ENCODE assay signal across 8 mouse cellular contexts in genomic region chr11:101211970-101212369, GRCm38 (mm10). TPM values are rescaled to one million over a fixed set of nuclear protein-coding genes. Genes with fewer than 3 reads are reported as not detected.
DNase-seq lines count a peak whose midpoint lies in the region; TF ChIP-seq lines count a peak whose summit lies in the region.

No protein-coding gene starts in this region.

- no peak for TF ChIP-seq POLR2A in lung, adult 2 months (IDR thresholded peaks at IDR 0.05; ENCODE audit: borderline replicate concordance, extremely low read depth, low read depth, low read length)

- H3K4me3 ChIP-seq in layer of hippocampus, adult 2 months = no peak overlapping the region
- no peak overlapping the region for H3K4me3 ChIP-seq in E14TG2a.4 (replicated peaks; ENCODE audit: low read length)
- H3K4me3 ChIP-seq in lung, adult 2 months (replicated peaks; ENCODE audit: extremely low read depth, low read depth, low read length) = no peak overlapping the region

- H3K27ac ChIP-seq in layer of hippocampus, adult 2 months = no peak overlapping the region

- DNase-seq in layer of hippocampus, adult 2 months (ENCODE audit: low spot score in 2 of 2) = peak; percentile 67 to 70
- no peak for DNase-seq in layer of hippocampus, postnatal 25 days (ENCODE audit: extremely low spot score in 1 of 2, low spot score in 1 of 2)
- peak; percentile 83 for DNase-seq in brain, adult 2 months (ENCODE audit: low read depth, low spot score)
- peak; percentile 71 to 82 for DNase-seq in heart, postnatal 10 days
- DNase-seq in lung, adult 2 months = no peak
- peak; percentile 64 for DNase-seq in telencephalon, adult 2 months (ENCODE audit: low read depth, low spot score)
- DNase-seq in ovary, postnatal 36 days (ENCODE audit: low spot score) = no peak

- peak; percentile 87 for TF ChIP-seq CTCF in layer of hippocampus, adult 2 months (conservative IDR thresholded peaks at IDR 0.05)
- TF ChIP-seq CTCF in E14TG2a.4 (conservative IDR thresholded peaks at IDR 0.05; ENCODE audit: low read length) = peak; percentile 60
- peak; percentile 47; the same call in 1 of the 2 replicates for TF ChIP-seq CTCF in lung, adult 2 months (IDR thresholded peaks at IDR 0.05; ENCODE audit: insufficient read depth, low read length)

- WGBS in lung, adult 2 months = 25% methylated on average over 3 of the region's 3 CpGs

- H3K4me1 ChIP-seq in E14TG2a.4 (replicated peaks; ENCODE audit: low read depth, low read length) = peaks cover 7% of the 10 kb centered on the region
- no peaks in the 10 kb centered on the region for H3K4me1 ChIP-seq in lung, adult 2 months (ENCODE audit: control insufficient read depth, insufficient read depth, low read length)

- no peaks in the 10 kb centered on the region for H3K27me3 ChIP-seq in E14TG2a.4 (ENCODE audit: insufficient read depth, low read length)

- peaks cover 82% of the 10 kb centered on the region for H3K36me3 ChIP-seq in E14TG2a.4 (ENCODE audit: insufficient read depth, low read length)

- H3K9me3 ChIP-seq in E14TG2a.4 (ENCODE audit: low read length) = no peaks in the 10 kb centered on the region

- intact Hi-C loops in heart, postnatal 10 days (cut with DNase I) = loop anchor here (1.0 to 5.0 kb wide), 3 partner anchors 36 to 185 kb away; partner anchors contain the start of gene Becn1

RNA-seq across cellular contexts. Expression of gene Ezh1, which starts 14.3 kb away (rescaled TPM):
- total RNA-seq in layer of hippocampus, adult 2 months (2021) = 10 to 100 TPM; 73.6 to 81.8 TPM
- 10 to 100 TPM; 57.1 to 62.1 TPM for total RNA-seq in layer of hippocampus, postnatal 25 days (2021)
- 10 to 100 TPM; 20.5 to 22.5 TPM for total RNA-seq in heart, postnatal 10 days (2021)
- polyA plus RNA-seq in lung, adult 2 months (2012; rRNA removed) = 38.9 and 50.1 TPM in 2 replicates

RNA-seq across cellular contexts. Expression of gene Ramp2, which starts 33.9 kb away (rescaled TPM):
- total RNA-seq in layer of hippocampus, adult 2 months (2021) = 10 to 100 TPM; 62.2 to 68.0 TPM
- 10 to 100 TPM; 50.2 to 72.5 TPM for total RNA-seq in layer of hippocampus, postnatal 25 days (2021)
- 100 to 1,000 TPM; 146 to 180 TPM for total RNA-seq in heart, postnatal 10 days (2021)
- 710 and 828 TPM in 2 replicates for polyA plus RNA-seq in lung, adult 2 months (2012; rRNA removed)

RNA-seq across cellular contexts. Expression of gene Ccr10, which starts 36.7 kb away (rescaled TPM):
- total RNA-seq in layer of hippocampus, adult 2 months (2021) = not detected
- under 1 TPM; 0.21 to 0.25 TPM for total RNA-seq in layer of hippocampus, postnatal 25 days (2021)
- total RNA-seq in heart, postnatal 10 days (2021) = under 1 TPM; 0.14 to 0.20 TPM
- polyA plus RNA-seq in lung, adult 2 months (2012; rRNA removed) = 0.45 and 0.62 TPM in 2 replicates

RNA-seq across cellular contexts. Expression of gene Plekhh3, which starts 40.8 kb away (rescaled TPM):
- total RNA-seq in layer of hippocampus, adult 2 months (2021) = 10 to 100 TPM; 14.5 to 15.4 TPM
- total RNA-seq in layer of hippocampus, postnatal 25 days (2021) = 10 to 100 TPM; 13.2 to 14.3 TPM
- 10 to 100 TPM; 23.6 to 28.3 TPM for total RNA-seq in heart, postnatal 10 days (2021)
- 41.2 and 47.4 TPM in 2 replicates for polyA plus RNA-seq in lung, adult 2 months (2012; rRNA removed)

RNA-seq across cellular contexts. Expression of gene Vps25, which starts 41.5 kb away (rescaled TPM):
- total RNA-seq in layer of hippocampus, adult 2 months (2021) = 10 to 100 TPM; 68.8 to 69.4 TPM
- total RNA-seq in layer of hippocampus, postnatal 25 days (2021) = 10 to 100 TPM; 70.0 to 75.2 TPM
- 100 to 1,000 TPM in 1 of 2 experiments, 10 to 100 TPM in 1; 97.5 to 111 TPM for total RNA-seq in heart, postnatal 10 days (2021)
- 82.9 and 97.4 TPM in 2 replicates for polyA plus RNA-seq in lung, adult 2 months (2012; rRNA removed)

Comparison
In these comparisons a context has a peak if more than half of its experiments do, and no peak if none do; other contexts are left out.
1. DNase-seq: peak in layer of hippocampus, adult 2 months (2 of 2), brain, adult 2 months (single experiment), heart, postnatal 10 days (2 of 2) and telencephalon, adult 2 months (single experiment); none in layer of hippocampus, postnatal 25 days (0 of 2), lung, adult 2 months (single experiment) and ovary, postnatal 36 days (single experiment).
2. Peak in every context shown above with its lines, with median percentiles within 50 percentile points of each other: CTCF ChIP-seq.